Mouse (Mus musculus): ENCODE measurements at regions not wholly inside any gene's neighbourhood (a gene's known extent, or its start where the extent isn't known, plus 50 kb on each side); places are given as distances from the start of the nearest gene placed in this dataset. TPM values are rescaled to one million over a fixed set of nuclear protein-coding genes. Genes with fewer than 3 reads are reported as not detected.

- no peak overlapping the region for H3K4me3 ChIP-seq (ENCODE audit: low read length)
- H3K27me3 ChIP-seq (replicated peaks; ENCODE audit: control insufficient read depth, insufficient read depth, low read length), result no peaks in the 10 kb centered on the region
- no peak overlapping the region for H3K4me2 ChIP-seq (ENCODE audit: low read length)
- no peaks in the 10 kb centered on the region for H3K36me3 ChIP-seq (ENCODE audit: control insufficient read depth, insufficient read depth, low read length)
- no peak overlapping the region for H3K9ac ChIP-seq (ENCODE audit: low read depth, low read length)
- 74% methylated on average over 3 of the region's 3 CpGs for WGBS
- 0 out of 2 replicates have a peak, but pooled peaks have one; percentile 20 for ATAC-seq
- H3K27ac ChIP-seq (ENCODE audit: low read depth, low read length), result no peak overlapping the region
- no peaks in the 10 kb centered on the region for H3K4me1 ChIP-seq (ENCODE audit: control insufficient read depth, insufficient read depth, low read depth, low read length)
- H3K9me3 ChIP-seq (ENCODE audit: control insufficient read depth, low read length), result no peaks in the 10 kb centered on the region
Observed at GRCm38 (mm10) chr6:107444336-107444735, 85.2 kb upstream of the Lrrn1 start.

GRCm38 (mm10) chr6:107459220-107459619 is 70.3 kb upstream of the Lrrn1 start:
- H3K4me2 ChIP-seq (ENCODE audit: low read length), result no peak overlapping the region
- no peak for ATAC-seq
- no peak overlapping the region for H3K4me3 ChIP-seq (ENCODE audit: low read length)
- no peaks in the 10 kb centered on the region for H3K27me3 ChIP-seq (replicated peaks; ENCODE audit: control insufficient read depth, insufficient read depth, low read length)
- H3K4me1 ChIP-seq (ENCODE audit: control insufficient read depth, insufficient read depth, low read depth, low read length), result no peaks in the 10 kb centered on the region
- 83% methylated on average over 1 of the region's 1 CpGs for WGBS
- no peak overlapping the region for H3K27ac ChIP-seq (ENCODE audit: low read depth, low read length)
- no peak overlapping the region for H3K9ac ChIP-seq (ENCODE audit: low read depth, low read length)
- no peaks in the 10 kb centered on the region for H3K36me3 ChIP-seq (ENCODE audit: control insufficient read depth, insufficient read depth, low read length)
- no peaks in the 10 kb centered on the region for H3K9me3 ChIP-seq (ENCODE audit: control insufficient read depth, low read length)

DNA sequence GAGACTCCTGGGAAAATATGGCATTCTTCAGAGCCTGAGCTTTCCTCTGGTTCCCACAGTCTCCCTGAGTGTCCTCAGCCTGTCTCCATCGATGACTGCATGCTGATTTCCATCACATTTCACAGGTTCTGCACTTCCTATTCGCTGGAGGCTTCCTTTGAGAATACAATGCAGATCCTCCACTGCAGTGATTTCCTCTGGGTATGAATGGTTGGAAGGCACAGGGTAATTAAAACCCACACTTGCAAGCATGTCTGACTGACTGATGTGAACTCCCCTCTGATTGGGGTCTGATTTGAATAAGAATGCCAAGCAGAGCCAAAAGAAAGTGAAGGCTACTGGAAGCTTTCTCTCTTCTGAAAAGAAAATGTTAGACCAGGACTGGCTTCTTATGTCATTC is 67.1 kb upstream of the Lrrn1 start:
- no peaks in the 10 kb centered on the region for H3K4me1 ChIP-seq (ENCODE audit: control insufficient read depth, insufficient read depth, low read depth, low read length)
- H3K4me3 ChIP-seq (ENCODE audit: low read length), result no peak overlapping the region
- no peak overlapping the region for H3K9ac ChIP-seq (ENCODE audit: low read depth, low read length)
- no peaks in the 10 kb centered on the region for H3K36me3 ChIP-seq (ENCODE audit: control insufficient read depth, insufficient read depth, low read length)
- ATAC-seq, result peak; percentile 82
- H3K27me3 ChIP-seq (replicated peaks; ENCODE audit: control insufficient read depth, insufficient read depth, low read length), result no peaks in the 10 kb centered on the region
- no peak overlapping the region for H3K4me2 ChIP-seq (ENCODE audit: low read length)
- 4% methylated on average over 2 of the region's 2 CpGs for WGBS
- H3K9me3 ChIP-seq (ENCODE audit: control insufficient read depth, low read length), result no peaks in the 10 kb centered on the region
- no peak overlapping the region for H3K27ac ChIP-seq (ENCODE audit: low read depth, low read length)

DNA sequence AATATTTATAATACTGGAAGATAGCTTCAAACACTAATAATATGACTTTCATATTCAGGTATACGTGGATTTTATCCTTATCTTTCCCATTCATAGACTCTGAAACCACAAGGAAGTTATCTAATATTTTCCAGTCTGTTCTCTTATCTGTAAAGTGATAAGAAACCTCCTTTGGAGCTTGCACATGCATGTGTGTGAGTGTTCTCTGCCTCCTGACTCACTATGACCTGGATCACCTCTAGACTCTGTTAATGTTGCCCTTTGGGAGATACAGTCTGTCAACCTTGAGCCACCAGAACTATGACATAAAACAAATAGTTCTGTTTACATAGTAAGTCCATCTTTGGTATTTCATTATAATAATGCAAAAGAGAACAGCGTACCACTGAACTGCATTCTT is 56.2 kb upstream of the Lrrn1 start:
- no peaks in the 10 kb centered on the region for H3K36me3 ChIP-seq (ENCODE audit: control insufficient read depth, insufficient read depth, low read length)
- H3K27ac ChIP-seq (ENCODE audit: low read depth, low read length), result no peak overlapping the region
- no peak overlapping the region for H3K4me2 ChIP-seq (ENCODE audit: low read length)
- no peak overlapping the region for H3K9ac ChIP-seq (ENCODE audit: low read depth, low read length)
- H3K4me1 ChIP-seq (ENCODE audit: control insufficient read depth, insufficient read depth, low read depth, low read length), result no peaks in the 10 kb centered on the region
- no peak for ATAC-seq
- H3K4me3 ChIP-seq (ENCODE audit: low read length), result no peak overlapping the region
- 84% methylated on average over 2 of the region's 2 CpGs for WGBS
- H3K9me3 ChIP-seq (ENCODE audit: control insufficient read depth, low read length), result no peaks in the 10 kb centered on the region
- no peaks in the 10 kb centered on the region for H3K27me3 ChIP-seq (replicated peaks; ENCODE audit: control insufficient read depth, insufficient read depth, low read length)

DNA sequence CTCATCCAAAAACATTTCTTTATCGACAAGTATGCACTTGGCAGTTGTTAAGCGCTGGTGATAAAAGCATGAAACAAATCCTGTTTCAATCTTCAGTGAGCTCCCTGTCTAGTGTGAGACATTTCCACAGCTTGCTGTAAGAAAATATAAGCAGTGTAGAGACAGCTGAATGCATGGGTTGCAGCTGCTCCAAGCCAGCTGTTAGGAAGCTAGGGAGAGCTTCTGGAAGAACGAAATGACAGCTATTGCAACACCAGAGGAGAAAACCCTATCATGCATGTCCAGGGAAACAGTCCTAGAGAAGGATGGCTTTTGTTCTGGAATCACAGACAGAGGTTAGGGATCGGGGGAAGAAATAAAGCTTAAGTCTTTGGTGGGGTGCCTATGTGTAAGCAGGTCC is 55.4 kb upstream of the Lrrn1 start:
- WGBS, result 70% methylated on average over 4 of the region's 4 CpGs

More for the DNA sequence above, 55.4 kb upstream of the Lrrn1 start:
- no peaks in the 10 kb centered on the region for H3K36me3 ChIP-seq (ENCODE audit: control insufficient read depth, insufficient read depth, low read length)
- H3K27me3 ChIP-seq (replicated peaks; ENCODE audit: control insufficient read depth, insufficient read depth, low read length), result no peaks in the 10 kb centered on the region
- H3K4me2 ChIP-seq (ENCODE audit: low read length), result no peak overlapping the region
- H3K9me3 ChIP-seq (ENCODE audit: control insufficient read depth, low read length), result no peaks in the 10 kb centered on the region
- no peaks in the 10 kb centered on the region for H3K4me1 ChIP-seq (ENCODE audit: control insufficient read depth, insufficient read depth, low read depth, low read length)
- H3K4me3 ChIP-seq (ENCODE audit: low read length), result no peak overlapping the region
- ATAC-seq, result no peak
- H3K9ac ChIP-seq (ENCODE audit: low read depth, low read length), result no peak overlapping the region
- no peak overlapping the region for H3K27ac ChIP-seq (ENCODE audit: low read depth, low read length)

Small RNA genes lying in the stretch of these regions (microRNA-seq; reads per million reads assigned to microRNA genes)
- not detected for gene Gm27690

All from hindbrain, embryonic 16.5 days (tissue).